Mouse (Mus musculus) Muller cell, postnatal 12 days (primary cell): ENCODE measurements at regions not wholly inside any gene's neighbourhood (a gene's known extent, or its start where the extent isn't known, plus 50 kb on each side); places are given as distances from the start of the nearest gene placed in this dataset.

ENCODE experiments used
- DNase-seq: peaks from one replicate; pipeline ENCODE4 v3.0.0-alpha.2; 2015; ENCODE audit errors: inconsistent ontology term

GRCm38 (mm10) chr9:87453261-87453660, 197.9 kb upstream of the Cep162 start:
- no peak for DNase-seq

GRCm38 (mm10) chr9:87452571-87452970, 197.2 kb upstream of the Cep162 start:
- DNase-seq: no peak

- DNase-seq: no peak
Measured at GRCm38 (mm10) chr9:87443467-87444235, 188.3 kb upstream of the Cep162 start.

GRCm38 (mm10) chr9:87432072-87432471, 176.7 kb upstream of the Cep162 start:
- no peak for DNase-seq

GRCm38 (mm10) chr9:87431523-87431922, 176.2 kb upstream of the Cep162 start:
- DNase-seq: no peak

- DNase-seq: peak; percentile 23
Measured at GRCm38 (mm10) chr9:87425201-87425600, 169.9 kb upstream of the Cep162 start.

- no peak for DNase-seq
Measured at GRCm38 (mm10) chr9:87421175-87421574, 165.8 kb upstream of the Cep162 start.

- DNase-seq: peak; percentile 58
Measured at GRCm38 (mm10) chr9:87419376-87419775, 164.0 kb upstream of the Cep162 start.

GRCm38 (mm10) chr9:87412894-87413293, 157.6 kb upstream of the Cep162 start:
- DNase-seq: no peak

GRCm38 (mm10) chr9:87411044-87411443, 155.7 kb upstream of the Cep162 start:
- no peak for DNase-seq

GRCm38 (mm10) chr9:87409736-87410135, 154.4 kb upstream of the Cep162 start:
- DNase-seq: no peak

- no peak for DNase-seq
Measured at GRCm38 (mm10) chr9:87408805-87409204, 153.5 kb upstream of the Cep162 start.

- DNase-seq: no peak
Measured at GRCm38 (mm10) chr9:87406476-87406875, 151.1 kb upstream of the Cep162 start.

GRCm38 (mm10) chr9:87405115-87405720, 149.9 kb upstream of the Cep162 start:
- DNase-seq: peak; percentile 42

GRCm38 (mm10) chr9:87402010-87402409, 146.7 kb upstream of the Cep162 start:
- no peak for DNase-seq

- no peak for DNase-seq
Measured at GRCm38 (mm10) chr9:87387516-87387915, 132.2 kb upstream of the Cep162 start.

GRCm38 (mm10) chr9:87383513-87383912, 128.2 kb upstream of the Cep162 start:
- no peak for DNase-seq

- no peak for DNase-seq
Measured at GRCm38 (mm10) chr9:87377921-87378320, 122.6 kb upstream of the Cep162 start.

- no peak for DNase-seq
Measured at GRCm38 (mm10) chr9:87376731-87377310, 121.5 kb upstream of the Cep162 start.

- DNase-seq: no peak
Measured at GRCm38 (mm10) chr9:87372251-87372905, 117.0 kb upstream of the Cep162 start.

GRCm38 (mm10) chr9:87369059-87369458, 113.7 kb upstream of the Cep162 start:
- no peak for DNase-seq

- peak; percentile 21 for DNase-seq
Measured at GRCm38 (mm10) chr9:87347008-87347407, 91.7 kb upstream of the Cep162 start.
